Mouse (Mus musculus) heart, postnatal 0 days (tissue): ENCODE results near the gene Gm4871. TPM values are rescaled to one million over a fixed set of nuclear protein-coding genes. Genes with fewer than 3 reads are reported as not detected.
"Not testable (repeated sequence)": the region's sequence is repeated elsewhere in the genome, so short reads cannot be mapped to it uniquely, and the experiment has no call there.

Experiments
- ATAC-seq: fragments of 200-750 bp; cut with Nextera tagmentation; 2 replicates; pipeline ENCODE4 v1.8.0; 2017; ENCODE audit warnings: low read depth, moderate number of reproducible peaks, moderate library complexity; ENCODE audit not compliant: insufficient read depth
- DNase-seq: peaks from one replicate; pipeline ENCODE4 v3.0.0-alpha.2; 2016; ENCODE audit warnings: low spot score
- H3K27ac ChIP-seq: fragments of 300-500 bp; sonication (generic); 2 replicates; pipeline ENCODE4 v1.5.1; 2014; ENCODE audit warnings: low read depth, mild to moderate bottlenecking
- H3K27me3 ChIP-seq: fragments of 300-500 bp; sonication (generic); 2 replicates; pipeline ENCODE4 v1.6.1; 2014; ENCODE audit warnings: low read length, mixed read lengths; ENCODE audit not compliant: control insufficient read depth, insufficient read depth
- H3K36me3 ChIP-seq: fragments of 300-500 bp; sonication (generic); replicated peaks from 2 replicates; pipeline ENCODE4 v1.6.1; 2014; ENCODE audit warnings: low read length, mixed read lengths; ENCODE audit not compliant: control insufficient read depth, insufficient read depth
- H3K4me1 ChIP-seq: fragments of 300-500 bp; sonication (generic); 2 replicates; pipeline ENCODE4 v1.6.1; 2014; ENCODE audit warnings: antibody characterized with exemption; ENCODE audit not compliant: control insufficient read depth, insufficient read depth
- H3K4me2 ChIP-seq: fragments of 300-500 bp; sonication (generic); 2 replicates; pipeline ENCODE4 v1.6.1; 2014; ENCODE audit warnings: low read depth, mild to moderate bottlenecking, low read length, moderate library complexity
- H3K4me3 ChIP-seq: fragments of 300-500 bp; sonication (generic); 2 replicates; pipeline ENCODE4 v1.5.1; 2014; ENCODE audit warnings: low read depth, low read length
- H3K9ac ChIP-seq: fragments of 300-500 bp; sonication (generic); replicated peaks from 2 replicates; pipeline ENCODE4 v1.6.1; 2014; ENCODE audit warnings: low read depth, low read length, mixed read lengths
- H3K9me3 ChIP-seq: fragments of 300-500 bp; sonication (generic); replicated peaks from 2 replicates; pipeline ENCODE4 v1.6.1; 2016; ENCODE audit warnings: low read length; ENCODE audit not compliant: control insufficient read depth
- CTCF ChIP-seq: IDR thresholded peaks from 2 replicates; pipeline ENCODE4 v1.5.1; 2016; ENCODE audit warnings: antibody characterized with exemption, control low read depth, low read depth
- EP300 ChIP-seq: IDR thresholded peaks from 2 replicates; pipeline ENCODE4 v1.6.1; 2016; ENCODE audit warnings: antibody characterized with exemption, low read depth
- WGBS: fragments of 180-500 bp; shearing (Covaris S2); extraction: QIAGEN DNeasy Blood & Tissue Kit; methylation state at CpG from one replicate; pipeline ENCODE4 v1.1.7; 2014; 5-methylcytosine and 5-hydroxymethylcytosine counted together
- polyA plus RNA-seq: library from polyadenylated mRNA; unstranded; fragments of >200 nt; fragmentation: Nextera tagmentation; extraction: Ambion mirVana; gene quantifications from 2 replicates; pipeline ENCODE4 v1.2.1, GENCODE M21; 2015
- total RNA-seq: library from RNA; depleted of rRNA; stranded (reverse); fragments of >200 nt; gene quantifications from 2 replicates; pipeline ENCODE4 v1.2.3, GENCODE M21; 2014; ENCODE audit warnings: low replicate concordance

Gm4871 gene
- total and polyA plus RNA-seq, 2 experiments from 2014 or later: not detected

DNA sequence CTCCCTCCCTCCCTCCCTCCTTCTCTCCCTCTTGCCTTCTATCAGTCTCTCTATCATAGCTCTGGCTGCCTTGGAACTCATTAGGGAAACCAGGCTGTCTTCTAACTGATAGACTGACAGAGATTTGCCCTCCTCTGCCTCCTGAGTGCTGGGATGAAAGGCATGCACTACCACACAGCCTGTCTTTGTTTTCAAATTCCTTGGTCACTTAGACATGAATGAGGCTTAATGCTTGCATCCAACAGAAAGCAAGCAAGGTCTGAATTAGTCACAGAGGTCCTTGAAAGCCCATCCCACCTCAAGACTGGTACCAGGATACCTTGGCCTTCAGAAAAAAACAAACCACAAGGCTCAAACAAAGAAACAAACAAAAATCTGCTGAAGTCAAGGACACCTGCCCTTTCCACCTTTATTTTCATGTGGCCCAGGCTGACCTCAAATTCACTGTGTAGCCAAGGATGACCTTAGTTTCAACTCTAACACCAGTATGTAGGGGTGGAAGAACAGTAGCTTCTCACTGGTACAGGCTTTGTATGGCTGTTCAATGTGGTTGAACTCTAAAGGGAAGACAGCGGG lies 32.3 kb upstream of the Gm4871 start:
- no peaks in the 10 kb centered on the region for H3K36me3 ChIP-seq
- H3K27me3 ChIP-seq: no peaks in the 10 kb centered on the region
- no peak for ATAC-seq
- no peak overlapping the region for H3K4me3 ChIP-seq
- 97% methylated on average over 1 of the region's 1 CpGs for WGBS
- H3K4me2 ChIP-seq: no peak overlapping the region
- DNase-seq: no peak
- TF ChIP-seq CTCF: no peak
- no peak for TF ChIP-seq EP300
- no peak overlapping the region for H3K9ac ChIP-seq
- no peak overlapping the region for H3K27ac ChIP-seq
- no peaks in the 10 kb centered on the region for H3K9me3 ChIP-seq
- no peaks in the 10 kb centered on the region for H3K4me1 ChIP-seq

DNA sequence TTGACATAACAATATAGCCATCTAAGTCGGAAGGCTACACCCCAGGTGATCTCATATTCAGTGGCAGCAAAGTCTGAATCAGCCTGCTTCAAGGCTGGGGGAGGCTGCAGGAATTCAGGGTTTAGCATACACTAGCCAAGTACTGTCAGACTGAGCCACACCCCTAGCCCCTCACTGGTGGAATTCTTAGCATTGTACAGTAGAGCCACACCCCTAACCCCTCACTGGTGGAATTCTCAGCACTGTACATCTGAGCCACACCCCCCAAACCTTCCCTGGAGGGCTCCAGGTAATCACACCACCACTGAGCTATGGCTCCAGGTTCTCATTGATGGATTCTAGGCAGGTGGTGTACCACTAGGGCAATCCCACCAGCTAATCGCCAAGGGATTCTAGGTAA lies 27.0 kb upstream of the Gm4871 start:
- Histone ChIP-seq H3K4me1 (no peaks in the 10 kb centered on the region), H3K9me3 (no peaks in the 10 kb centered on the region), H3K9ac (no peak overlapping the region), H3K36me3 (no peaks in the 10 kb centered on the region), H3K4me3 (no peak overlapping the region), H3K27ac (no peak overlapping the region), H3K4me2 (no peak overlapping the region), H3K27me3 (no peaks in the 10 kb centered on the region)
- DNase-seq (no peak), ATAC-seq (no peak)
- WGBS: 79% methylated on average over 2 of the region's 2 CpGs
- TF ChIP-seq EP300 (no peak), CTCF (no peak)

DNA sequence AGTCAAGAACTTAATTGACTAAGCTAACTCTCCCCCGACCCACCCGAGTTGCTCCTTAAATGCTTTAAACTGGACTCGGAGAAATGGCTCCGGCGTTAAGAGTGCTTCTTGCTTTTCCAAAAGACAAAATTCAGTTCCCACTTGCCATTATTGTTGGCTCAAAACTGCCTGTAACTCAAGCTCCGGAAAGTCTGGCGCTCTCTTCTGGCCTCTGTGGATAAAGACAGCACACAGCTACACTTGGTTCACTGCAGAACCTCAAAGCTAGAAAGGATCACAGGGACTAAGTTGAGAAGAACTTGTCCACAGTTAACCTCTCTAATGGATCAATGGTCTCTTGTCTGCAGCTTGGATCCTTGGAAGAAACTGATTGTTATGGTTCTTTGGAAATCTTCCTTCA lies 26.2 kb upstream of the Gm4871 start:
- no peak overlapping the region for H3K4me2 ChIP-seq
- H3K9me3 ChIP-seq: no peaks in the 10 kb centered on the region
- DNase-seq (no peak), ATAC-seq (no peak)
- 90% methylated on average over 7 of the region's 7 CpGs for WGBS
- H3K9ac ChIP-seq: no peak overlapping the region
- H3K36me3 ChIP-seq: no peaks in the 10 kb centered on the region
- H3K4me1 ChIP-seq: no peaks in the 10 kb centered on the region
- H3K4me3 ChIP-seq: no peak overlapping the region
- TF ChIP-seq EP300 (no peak), CTCF (no peak)
- no peaks in the 10 kb centered on the region for H3K27me3 ChIP-seq
- H3K27ac ChIP-seq: no peak overlapping the region

DNA sequence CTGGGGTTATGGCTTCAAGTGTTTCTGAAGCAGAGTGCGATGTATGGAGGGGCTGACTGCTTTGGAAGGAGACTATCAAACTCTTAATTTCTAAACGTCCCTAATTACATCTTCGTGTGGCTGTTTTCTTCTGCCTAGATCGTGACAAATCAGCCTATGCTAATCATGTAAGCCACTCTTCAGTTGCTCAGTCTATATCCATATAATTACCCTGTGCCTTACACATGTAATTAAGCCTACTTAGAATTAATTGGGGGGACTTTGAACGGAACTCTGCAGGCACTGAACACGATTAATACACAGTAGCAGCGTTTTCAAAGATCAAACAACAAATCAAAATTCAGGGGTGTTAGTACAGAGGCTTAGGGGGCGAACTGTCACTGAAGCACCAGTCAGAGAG lies 25.4 kb upstream of the Gm4871 start:
- H3K27me3 ChIP-seq: no peaks in the 10 kb centered on the region
- WGBS: 80% methylated on average over 8 of the region's 8 CpGs
- TF ChIP-seq EP300 (no peak), CTCF (no peak)

DNA sequence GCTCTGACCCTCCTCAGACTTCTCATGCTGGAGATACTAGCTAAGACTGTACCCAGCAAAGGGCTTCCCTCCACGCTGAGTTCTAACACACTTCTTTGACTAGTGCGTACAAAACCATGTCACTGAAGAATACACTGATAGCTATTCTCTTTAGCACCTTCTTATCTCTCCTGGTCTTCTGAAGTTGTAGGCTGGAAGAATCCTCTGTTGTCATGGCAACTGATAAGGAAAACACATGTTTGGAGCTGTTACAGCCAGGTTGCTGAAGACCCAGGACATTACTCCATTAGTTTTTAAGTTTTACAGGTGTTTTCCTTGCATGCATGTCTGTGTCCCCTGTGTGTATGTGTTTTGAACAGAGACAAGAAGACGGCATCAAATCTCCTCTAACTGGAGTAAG lies 21.6 kb upstream of the Gm4871 start:
- H3K36me3 ChIP-seq, DNase-seq, H3K9ac ChIP-seq, H3K4me2 ChIP-seq, H3K4me1 ChIP-seq, ATAC-seq, H3K9me3 ChIP-seq, H3K27ac ChIP-seq, H3K4me3 ChIP-seq, H3K27me3 ChIP-seq: not testable (repeated sequence)
- WGBS: 38% methylated on average over 3 of the region's 3 CpGs

More for the DNA sequence above, 25.4 kb upstream of the Gm4871 start:
- no peaks in the 10 kb centered on the region for H3K4me1 ChIP-seq
- ATAC-seq (no peak), DNase-seq (no peak)
- no peak overlapping the region for H3K9ac ChIP-seq
- no peak overlapping the region for H3K27ac ChIP-seq
- no peaks in the 10 kb centered on the region for H3K9me3 ChIP-seq
- no peaks in the 10 kb centered on the region for H3K36me3 ChIP-seq
- H3K4me3 ChIP-seq: no peak overlapping the region
- H3K4me2 ChIP-seq: no peak overlapping the region

DNA sequence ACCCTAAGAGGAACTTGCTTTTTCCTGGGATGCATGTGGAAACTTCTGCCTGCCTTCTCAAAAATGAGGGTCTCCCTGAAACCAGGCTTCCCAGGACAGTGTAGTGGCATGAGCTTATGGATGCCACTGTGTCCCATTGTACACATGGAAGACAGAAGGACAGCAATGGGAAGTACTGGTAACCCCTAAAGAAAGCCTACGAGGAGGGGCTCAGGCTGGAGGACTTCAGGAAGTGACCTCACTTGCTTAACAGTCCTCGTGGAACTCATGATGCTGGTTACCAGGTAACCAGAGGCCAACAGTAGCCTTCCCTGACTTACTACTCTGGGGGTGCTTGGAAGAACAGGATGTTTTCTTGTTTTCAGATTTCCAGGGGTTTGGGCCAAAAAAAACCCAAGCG lies 10.1 kb upstream of the Gm4871 start, which contains the start of gene 1700018F24Rik:
TSS of gene 1700018F24Rik (plus strand) at position 301 of the 400 bp plus-strand sequence.
- H3K36me3 ChIP-seq, H3K9ac ChIP-seq, DNase-seq, H3K4me3 ChIP-seq, H3K4me2 ChIP-seq, H3K27me3 ChIP-seq, H3K9me3 ChIP-seq, ATAC-seq, H3K4me1 ChIP-seq, H3K27ac ChIP-seq: not testable (repeated sequence)
- WGBS: 32% methylated on average over 3 of the region's 3 CpGs
